Comparison of ENCODE assay signal across 8 mouse cellular contexts in the genomic region with DNA sequence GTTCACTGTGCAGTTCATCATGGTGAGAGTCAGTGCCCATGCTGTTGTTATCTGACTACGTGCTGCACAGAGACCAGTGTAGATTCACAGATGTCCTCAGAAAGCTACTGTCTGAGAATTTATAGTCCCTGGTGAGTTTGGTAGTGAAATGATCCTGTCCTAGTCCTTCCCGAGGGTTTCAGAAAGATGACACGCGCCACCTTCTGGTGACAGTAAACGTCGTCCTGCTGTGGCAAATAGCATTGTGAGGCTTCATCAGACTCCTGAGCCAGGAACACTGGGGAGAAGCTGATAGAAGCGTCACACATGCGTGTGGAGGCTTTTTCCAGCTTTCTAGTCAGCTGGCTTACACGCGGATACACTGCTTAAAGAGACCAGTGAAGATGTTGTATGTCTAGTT.
DNase-seq lines count a peak whose midpoint lies in the region; ATAC-seq lines count a peak whose summit lies in the region.

No protein-coding gene starts in this region.

- WGBS in hindbrain, embryonic 10.5 days, result 41% methylated on average over 10 of the region's 10 CpGs
- WGBS in lung, embryonic 16.5 days, result 25% methylated on average over 10 of the region's 10 CpGs

- H3K36me3 ChIP-seq in hindbrain, embryonic 10.5 days, result peaks cover 97% of the 10 kb centered on the region
- peaks cover 14% of the 10 kb centered on the region for H3K36me3 ChIP-seq in lung, embryonic 16.5 days (ENCODE audit: control insufficient read depth, insufficient read depth, low read length)

- no peak overlapping the region for H3K27ac ChIP-seq in hindbrain, embryonic 10.5 days
- H3K27ac ChIP-seq in lung, embryonic 16.5 days (ENCODE audit: low read length), result no peak overlapping the region

- peak; percentile 87 for DNase-seq in ZHBTc4 (ENCODE audit: low read depth, low spot score)
- peak; percentile 79 to 80 for DNase-seq in cerebellum, adult 18-20 months
- peak; percentile 76 for DNase-seq in hindbrain, embryonic 10.5 days (ENCODE audit: low spot score)
- peak; percentile 78 to 91 for DNase-seq in layer of hippocampus, adult 18-20 months (ENCODE audit: low spot score in 2 of 2)
- peak; percentile 61 for DNase-seq in retina, postnatal 7 days (ENCODE audit: low read depth, low spot score)
- no peak for DNase-seq in B cell, adult 2 months

- peaks cover 12% of the 10 kb centered on the region; the same call in 1 of the 2 replicates for H3K4me1 ChIP-seq in hindbrain, embryonic 10.5 days (replicated peaks)
- no peaks in the 10 kb centered on the region for H3K4me1 ChIP-seq in lung, embryonic 16.5 days (replicated peaks; ENCODE audit: control insufficient read depth, insufficient read depth, low read length)

- no peak overlapping the region for H3K4me3 ChIP-seq in hindbrain, embryonic 10.5 days
- H3K4me3 ChIP-seq in lung, embryonic 16.5 days (ENCODE audit: low read length), result no peak overlapping the region

- H3K4me2 ChIP-seq in lung, embryonic 16.5 days (ENCODE audit: low read depth, low read length), result no peak overlapping the region

- ATAC-seq in frontal cortex, adult (ENCODE audit: low TSS enrichment), result peak; percentile 88
- peak; percentile 65 for ATAC-seq in lung, embryonic 16.5 days (ENCODE audit: low read depth)

- H3K27me3 ChIP-seq in hindbrain, embryonic 10.5 days (ENCODE audit: insufficient read depth, poor library complexity, severe bottlenecking), result no peaks in the 10 kb centered on the region
- H3K27me3 ChIP-seq in lung, embryonic 16.5 days (ENCODE audit: control insufficient read depth, insufficient read depth, low read depth, low read length), result no peaks in the 10 kb centered on the region

- H3K9me3 ChIP-seq in hindbrain, embryonic 10.5 days, result no peaks in the 10 kb centered on the region
- H3K9me3 ChIP-seq in lung, embryonic 16.5 days (ENCODE audit: control insufficient read depth, low read length), result no peaks in the 10 kb centered on the region

- H3K9ac ChIP-seq in lung, embryonic 16.5 days (ENCODE audit: low read length), result no peak overlapping the region

Comparison
In these comparisons a context has a peak if more than half of its experiments do, and no peak if none do; other contexts are left out.
1. DNase-seq: peak in ZHBTc4 (single experiment), cerebellum, adult 18-20 months (2 of 2), hindbrain, embryonic 10.5 days (single experiment), layer of hippocampus, adult 18-20 months (2 of 2) and retina, postnatal 7 days (single experiment); none in B cell, adult 2 months (0 of 2).